Mouse (Mus musculus) gastrocnemius, postnatal 4 days (tissue): ENCODE measurements around the gene Agtrap. TPM values are rescaled to one million over a fixed set of nuclear protein-coding genes. Genes with fewer than 3 reads are reported as not detected.
A peak's percentile ranks its signal among the peaks of the same experiment; 100 is the strongest.

Experiments used
- DNase-seq, 2 experiments: peaks; one replicate each; pipeline ENCODE4 v3.0.0; 2021 to 2022; ENCODE audit warnings: low spot score in 2 of 2, mixed read lengths in 2 of 2
- total RNA-seq, 2 experiments: library from RNA; stranded (reverse); gene quantifications; 2 replicates each; pipeline ENCODE4 v1.2.3; 2021

The Agtrap gene
- total RNA-seq, 2 experiments from 2014 or later = 20.5 to 22.7 TPM

DNA sequence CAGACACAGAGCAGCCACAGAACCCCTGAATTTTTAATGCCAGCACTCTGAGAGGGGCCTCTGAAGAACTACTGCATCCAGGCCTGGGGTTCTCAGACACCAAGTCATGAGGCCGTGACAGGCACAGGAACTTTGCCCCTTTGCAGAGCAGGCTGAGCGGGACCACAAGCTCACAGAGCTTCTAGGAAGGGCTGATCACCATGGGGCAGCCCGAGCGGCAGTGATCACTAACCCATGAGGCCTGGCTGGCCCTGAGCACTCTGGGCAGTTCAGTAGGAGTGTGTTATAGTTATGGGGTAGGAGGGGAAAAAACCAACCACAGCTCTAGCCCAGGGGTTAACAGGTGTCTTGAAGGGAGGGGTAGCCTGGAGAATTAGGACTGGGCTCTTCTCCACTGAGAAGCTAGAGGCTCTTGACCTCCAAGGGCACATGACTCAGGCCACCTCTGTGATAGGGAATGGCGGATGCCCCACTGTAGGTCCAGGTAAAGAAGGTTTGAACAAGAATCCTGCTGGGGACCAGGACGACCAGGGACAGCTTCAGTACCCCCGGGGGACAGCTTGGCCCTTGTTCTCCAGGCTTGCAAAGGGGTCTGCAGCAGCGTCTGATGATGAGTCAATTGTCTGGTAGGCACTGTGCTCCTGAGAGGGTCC is 7.8 kb downstream of the Agtrap start:
- DNase-seq = no peak

DNA sequence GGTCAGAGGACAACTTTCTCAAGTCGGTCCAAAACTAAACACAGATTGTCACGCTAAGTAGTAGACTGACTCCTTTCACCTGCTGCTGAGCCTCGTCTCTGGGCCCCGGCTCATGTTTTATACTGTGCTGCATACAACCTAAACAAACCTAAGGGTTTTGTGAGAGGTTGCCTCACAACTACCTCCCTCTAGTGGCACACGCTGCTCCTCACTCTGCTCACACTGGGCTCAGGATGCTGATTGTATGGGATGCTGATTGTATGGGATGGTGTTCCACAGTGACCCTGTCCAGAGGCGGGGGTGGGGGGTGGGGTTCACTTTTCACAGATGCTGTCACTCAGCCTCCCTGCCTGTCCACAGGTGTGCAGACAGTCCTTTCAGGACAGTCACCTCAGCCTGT is 8.6 kb downstream of the Agtrap start:
- no peak for DNase-seq

DNA sequence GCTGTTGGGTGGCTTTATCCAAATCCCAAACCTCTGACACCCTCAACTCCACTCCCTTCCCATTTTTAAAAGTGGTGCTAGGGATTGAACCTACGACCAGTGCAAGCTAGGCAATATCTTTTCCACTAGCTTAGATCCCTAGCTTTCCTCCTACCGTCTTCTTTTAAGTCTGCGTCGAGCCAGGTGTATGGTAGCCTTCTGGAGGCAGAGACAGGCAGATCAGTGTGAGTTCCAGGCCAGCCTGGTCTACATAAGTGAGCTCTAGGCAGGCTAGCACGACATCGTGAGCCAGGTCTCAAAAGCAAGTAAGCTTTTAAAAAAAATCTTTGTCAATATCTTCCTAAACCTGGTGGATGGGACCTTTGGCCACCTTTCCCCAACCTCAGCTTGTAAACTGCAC is 11.9 kb downstream of the Agtrap start:
- no peak for DNase-seq

DNA sequence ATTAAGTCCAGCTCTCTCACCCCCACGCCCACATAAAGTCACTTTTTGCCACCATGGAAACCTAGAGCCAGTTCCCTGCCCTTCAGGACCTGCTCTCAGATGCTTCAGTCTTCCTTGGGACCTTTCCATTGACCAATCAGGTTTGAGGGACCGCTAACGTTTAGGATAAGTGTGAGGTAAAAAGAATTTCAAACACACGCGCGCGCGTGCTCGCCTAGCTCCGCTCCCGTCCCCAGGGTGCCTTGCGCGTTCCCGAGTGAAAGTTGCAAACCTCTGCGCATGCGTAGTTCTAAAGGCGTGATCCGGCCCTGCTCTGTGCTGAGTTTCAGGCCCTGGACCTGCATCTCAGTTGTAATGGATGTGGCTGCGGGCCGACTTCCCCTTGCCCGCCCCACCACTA is 12.6 kb downstream of the Agtrap start:
- peak in 1 of 2 experiments; percentile 73 for DNase-seq

DNA sequence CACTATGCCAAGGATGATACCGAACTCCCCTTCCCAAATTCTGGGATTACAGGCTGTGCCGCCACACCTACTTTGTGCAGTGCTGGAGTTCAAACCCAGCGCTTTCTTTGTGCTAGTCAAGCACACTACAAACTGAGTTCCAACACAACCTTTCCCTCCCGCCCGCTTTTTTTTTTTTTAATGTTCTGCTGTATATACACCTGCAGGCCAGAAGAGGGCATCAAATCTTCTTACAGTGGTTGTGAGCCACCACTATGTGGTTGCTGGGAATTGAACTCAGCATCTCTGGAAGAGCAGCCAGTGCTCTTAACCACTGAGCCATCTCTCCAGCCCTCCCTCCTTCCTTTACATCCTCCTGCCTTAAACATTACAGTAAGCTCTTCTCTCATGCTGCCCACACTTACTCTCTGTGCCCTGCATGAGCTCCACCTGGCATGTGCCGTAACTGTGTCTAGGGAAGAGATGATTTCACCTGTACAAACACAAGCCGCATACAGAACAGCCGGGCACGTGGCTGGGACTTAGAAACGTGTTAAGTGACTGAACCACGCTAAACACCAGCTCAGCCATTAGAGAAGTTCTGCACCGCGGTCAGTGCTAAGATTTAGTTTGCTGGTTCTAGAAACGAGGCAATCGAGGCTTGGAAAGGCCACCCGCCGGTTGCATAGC is 13.2 kb downstream of the Agtrap start:
- DNase-seq = no peak

DNA sequence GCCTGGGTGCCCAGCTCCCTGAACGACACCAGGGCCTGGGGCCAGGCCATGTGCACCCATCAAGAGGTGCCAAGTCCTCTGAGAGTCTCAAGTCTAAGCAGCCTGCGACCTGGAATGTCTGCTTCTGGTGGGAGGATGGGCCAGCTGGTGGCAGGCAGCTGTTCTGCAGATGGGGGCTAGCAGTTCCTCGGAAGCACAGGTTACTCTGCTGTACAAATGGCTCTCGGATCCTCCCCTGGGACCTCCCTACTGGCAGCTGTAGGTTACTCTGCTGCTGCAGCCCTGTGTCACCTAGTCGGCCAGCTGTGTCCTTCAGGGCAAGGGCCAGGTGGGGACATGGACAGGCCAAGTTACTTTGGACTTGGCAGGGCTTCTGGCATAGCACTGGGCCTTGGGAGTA is 16.3 kb downstream of the Agtrap start:
- DNase-seq = no peak

DNA sequence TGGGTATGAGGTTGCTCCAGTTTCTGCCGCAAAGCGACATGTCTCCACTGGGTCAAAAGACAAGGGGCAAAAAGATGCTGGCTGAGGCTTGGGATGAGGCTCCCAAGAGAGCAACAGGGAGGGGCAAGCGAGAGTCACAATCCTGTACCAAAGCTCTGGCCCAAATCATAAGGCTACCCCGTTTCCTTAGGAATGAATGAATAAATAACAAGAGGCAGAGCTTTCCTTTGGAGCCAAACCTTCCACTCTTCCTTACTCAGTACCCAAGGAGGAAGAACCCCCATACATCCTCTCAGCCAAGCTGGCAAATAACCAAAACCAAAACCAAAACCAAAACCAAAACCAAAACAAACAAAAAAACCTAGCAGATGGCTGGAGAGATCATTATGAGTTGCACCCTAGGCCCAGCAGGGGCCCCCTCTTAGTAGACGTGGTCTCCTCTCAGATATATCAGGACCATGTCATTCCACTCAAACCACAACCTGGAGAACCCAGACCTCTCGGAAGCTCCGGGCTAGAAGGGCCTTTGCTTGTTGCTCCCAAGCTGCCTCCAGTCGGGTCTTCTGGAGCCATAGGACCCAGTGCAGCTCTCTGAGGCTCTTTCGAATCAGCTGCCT is 18.1 kb downstream of the Agtrap start:
- no peak for DNase-seq

DNA sequence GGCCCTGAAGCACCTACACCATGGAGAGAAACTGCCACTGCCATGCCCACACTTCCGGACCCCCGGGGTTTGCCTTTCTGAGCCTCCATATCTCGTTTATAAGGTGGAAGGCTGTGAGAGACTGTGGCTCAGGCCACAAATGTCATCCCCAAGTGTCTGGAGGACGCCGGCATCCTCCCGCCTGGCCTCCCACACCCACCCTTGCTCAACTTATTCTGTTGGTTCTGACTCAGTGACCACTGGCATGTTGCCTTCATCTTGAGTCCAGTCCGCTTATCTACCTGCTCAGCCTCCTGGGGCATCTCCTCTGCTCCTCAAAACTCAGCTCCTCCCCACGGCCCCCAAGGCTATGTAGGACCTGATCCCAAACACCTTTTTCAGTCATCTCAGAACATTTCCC is 20.5 kb downstream of the Agtrap start:
- no peak for DNase-seq

DNA sequence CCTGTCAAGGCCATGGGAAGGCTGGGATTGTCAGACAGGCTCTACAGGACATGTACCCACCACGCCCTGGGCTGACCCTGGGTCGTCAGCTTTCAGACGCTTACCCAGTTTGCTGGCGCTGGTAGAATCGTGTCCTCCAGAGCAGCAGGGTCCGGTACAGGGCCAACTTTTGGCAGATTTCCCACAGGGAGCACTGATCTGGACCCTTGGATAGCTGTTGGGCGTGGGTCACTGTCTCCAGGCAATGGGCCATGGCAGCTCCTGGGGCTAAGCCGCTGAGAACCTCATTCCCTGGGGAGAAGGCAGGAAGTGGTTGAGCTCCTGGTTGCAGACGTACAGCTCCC is 21.5 kb downstream of the Agtrap start:
- no peak for DNase-seq

DNA sequence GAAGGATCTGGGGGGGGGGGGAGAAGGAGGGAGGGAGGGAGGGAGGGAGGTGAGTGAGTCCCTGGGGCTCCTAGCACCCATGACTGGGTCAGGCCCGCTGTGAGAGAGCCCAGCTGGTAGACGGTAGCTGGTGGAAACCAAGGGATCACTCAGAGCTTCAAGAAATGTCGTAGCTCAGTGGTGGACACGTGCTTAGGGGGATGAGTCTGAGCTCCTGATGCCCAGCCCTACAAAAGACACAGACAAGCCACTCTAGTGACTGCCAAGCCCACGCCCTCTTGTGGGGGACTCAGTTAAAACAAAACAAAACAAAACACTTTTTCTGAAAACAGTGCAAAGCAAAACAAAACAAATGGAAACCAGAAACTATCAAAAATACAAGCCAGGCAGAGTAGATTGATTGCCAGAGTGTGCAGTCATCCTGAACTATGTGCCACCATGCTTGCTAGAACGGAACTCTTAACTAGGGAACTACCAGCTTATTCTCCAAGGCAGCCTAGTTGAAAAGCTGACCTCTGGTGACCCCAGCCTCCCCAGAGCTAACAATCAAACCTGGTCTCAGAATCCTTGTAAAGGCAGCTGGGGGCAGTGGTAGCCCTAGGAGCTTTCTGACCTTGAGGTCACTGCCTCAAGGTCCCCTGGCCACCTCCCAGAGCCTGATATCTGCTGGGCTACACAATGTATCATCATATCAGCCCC is 22.0 kb downstream of the Agtrap start:
- no peak for DNase-seq

DNA sequence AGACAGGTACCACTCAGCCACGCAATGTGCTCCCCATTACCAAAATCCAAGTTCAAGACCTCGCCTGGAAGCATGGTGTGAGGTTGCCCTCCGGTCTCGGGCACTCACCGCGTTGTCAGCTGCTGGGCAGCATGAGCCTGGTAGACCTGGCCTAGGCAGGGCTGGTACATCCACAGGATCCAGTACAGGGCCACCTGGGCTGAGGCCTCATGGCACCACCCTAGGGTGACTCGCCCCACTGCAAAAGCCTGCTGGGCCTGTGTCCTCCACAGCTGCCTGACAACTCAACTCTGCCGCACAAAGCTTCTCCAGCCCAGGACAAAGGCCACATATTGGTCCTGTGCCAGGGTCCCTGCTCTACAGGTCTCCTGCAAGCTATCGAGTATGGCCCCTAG is 26.7 kb downstream of the Agtrap start:
- DNase-seq = no peak

DNA sequence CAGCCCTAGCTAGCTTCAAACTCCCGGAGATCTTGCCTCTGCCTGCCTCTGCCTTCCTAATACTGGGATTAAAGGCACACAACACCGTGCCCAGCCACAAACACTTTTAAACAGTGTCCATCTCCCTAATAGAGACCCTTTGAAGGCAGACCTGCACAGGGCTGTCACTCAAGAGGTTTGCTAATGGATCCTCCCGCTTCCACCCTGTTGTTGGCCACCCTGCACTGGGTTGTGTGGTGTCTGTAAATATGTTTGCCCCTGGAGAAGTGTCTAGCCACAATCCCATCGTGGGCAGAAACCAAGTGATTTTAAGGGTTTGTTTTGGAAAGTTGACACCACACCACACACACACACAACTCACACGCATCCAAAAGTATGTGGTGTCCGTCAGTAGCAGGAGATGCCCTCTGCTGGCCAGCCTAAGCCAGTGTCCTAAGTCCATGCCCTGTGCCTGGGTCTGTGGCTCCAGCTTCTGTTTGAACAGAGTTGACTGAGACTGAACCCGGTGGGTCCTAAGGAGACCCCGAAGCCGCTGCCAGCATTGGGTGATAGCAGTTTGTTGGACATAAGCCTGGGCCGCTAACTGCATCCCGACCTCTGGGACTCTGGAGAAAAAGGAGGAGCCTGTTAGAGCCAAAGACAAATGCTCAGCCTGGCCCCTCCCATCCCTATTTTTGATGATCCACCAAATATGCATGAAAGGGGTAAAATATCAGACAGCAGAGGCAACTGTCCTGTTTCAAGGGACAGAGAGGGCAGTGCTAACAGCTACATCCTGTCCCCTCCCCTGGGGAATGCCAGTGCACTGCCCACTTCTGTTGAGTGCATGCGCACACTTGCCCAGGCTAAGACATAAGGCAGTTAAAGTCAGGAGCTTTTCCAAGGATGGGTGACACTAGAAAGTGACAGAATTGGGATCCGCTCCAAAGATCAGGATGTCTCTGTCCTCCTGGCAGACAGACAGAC is 27.4 kb downstream of the Agtrap start:
- DNase-seq = peak in 1 of 2 experiments; percentile 55

DNA sequence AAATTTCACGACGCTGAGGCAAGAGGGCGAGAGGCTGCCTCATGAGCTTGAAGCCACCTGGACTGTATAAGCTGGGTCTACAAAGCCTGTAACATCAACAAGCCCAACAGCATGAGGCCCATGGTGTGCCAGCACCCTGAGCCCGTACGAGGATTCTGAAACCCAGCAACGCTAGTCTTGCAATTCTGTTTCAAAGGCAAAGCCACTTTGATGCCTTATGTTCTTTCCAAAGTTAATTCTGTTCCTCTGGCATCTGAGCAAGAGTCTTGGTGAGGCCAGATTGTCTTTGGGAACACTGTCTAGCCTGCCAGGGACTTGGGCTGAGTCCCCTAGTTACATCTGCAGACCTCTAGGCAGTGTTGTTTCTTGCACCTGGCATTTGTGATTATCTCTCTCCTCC is 28.8 kb downstream of the Agtrap start:
- no peak for DNase-seq

DNA sequence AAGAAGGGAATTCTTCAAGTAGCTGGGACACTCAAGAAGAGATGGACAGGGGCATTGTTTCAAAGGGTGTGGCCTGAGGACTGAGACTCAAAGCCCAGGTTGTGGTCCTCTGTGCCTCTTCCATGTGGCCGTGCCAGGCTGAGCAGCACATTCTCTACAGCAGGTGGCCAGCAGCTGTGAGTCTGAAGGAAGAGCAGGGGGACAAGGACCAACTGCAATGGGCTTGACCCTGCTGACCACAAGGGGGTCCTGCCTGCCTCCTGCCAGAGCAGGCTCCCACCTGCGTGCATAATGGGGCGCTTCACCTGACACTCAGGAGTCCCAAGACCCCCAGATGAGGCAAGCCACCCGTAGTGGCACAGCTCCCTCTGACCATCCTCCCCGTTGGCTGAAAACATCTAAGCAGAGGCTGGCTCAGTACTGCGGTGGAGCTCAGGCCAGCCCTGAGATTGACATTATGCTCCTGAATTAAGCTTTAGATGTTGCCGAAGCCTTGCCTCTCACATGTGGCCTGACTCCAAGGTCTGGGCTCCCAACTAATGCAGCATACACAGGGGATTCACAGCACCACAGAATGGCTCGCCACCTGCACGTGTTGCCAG is 29.5 kb downstream of the Agtrap start:
- DNase-seq = no peak

DNA sequence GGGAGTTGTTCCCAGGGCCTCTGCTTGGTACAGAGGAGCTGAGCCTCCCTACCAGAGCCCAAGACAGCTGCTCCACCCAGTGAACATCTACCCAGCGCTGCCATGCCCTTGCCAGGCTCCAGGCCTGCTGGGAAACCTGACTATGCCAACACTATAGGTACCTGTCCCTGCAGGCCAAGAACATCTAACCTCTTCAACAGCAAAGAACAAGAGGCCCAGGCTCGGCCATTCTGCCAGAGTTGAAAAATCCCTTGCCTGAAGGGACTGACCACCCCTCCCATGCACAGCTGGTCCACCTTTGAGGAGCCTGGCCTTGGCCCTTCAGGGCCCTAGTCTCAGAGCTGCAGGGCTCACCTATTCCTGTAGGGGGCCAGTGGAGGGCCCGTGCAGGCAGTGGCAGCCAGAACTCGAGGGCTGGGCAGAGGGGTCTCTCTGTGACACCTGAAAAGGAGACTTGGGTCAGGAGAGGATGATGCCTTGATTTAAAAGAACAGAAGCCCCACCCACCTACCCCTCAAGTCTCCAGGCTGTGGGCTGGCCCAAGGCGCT is 30.1 kb downstream of the Agtrap start:
- DNase-seq = no peak

DNA sequence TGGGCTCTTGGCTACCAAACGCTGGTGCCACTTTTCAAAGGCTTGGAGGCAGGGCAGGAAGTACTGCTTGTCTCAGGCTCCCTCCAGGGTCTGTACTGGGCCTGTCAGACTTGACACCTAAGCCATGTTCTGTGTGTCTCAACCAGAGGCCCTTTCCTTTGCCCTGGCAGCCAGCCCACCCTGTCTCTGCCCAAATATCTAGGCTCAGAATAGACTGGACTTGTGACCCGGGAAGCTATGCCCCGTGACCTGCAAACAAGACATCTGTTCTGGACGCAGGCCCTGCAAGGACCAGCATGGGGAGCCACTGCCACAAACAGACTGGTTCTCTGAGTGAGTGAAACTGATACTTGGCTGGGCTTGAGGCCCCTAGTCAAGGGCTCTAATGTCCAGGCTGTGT is 31.0 kb downstream of the Agtrap start:
- DNase-seq = peak in 1 of 2 experiments; percentile 70

DNA sequence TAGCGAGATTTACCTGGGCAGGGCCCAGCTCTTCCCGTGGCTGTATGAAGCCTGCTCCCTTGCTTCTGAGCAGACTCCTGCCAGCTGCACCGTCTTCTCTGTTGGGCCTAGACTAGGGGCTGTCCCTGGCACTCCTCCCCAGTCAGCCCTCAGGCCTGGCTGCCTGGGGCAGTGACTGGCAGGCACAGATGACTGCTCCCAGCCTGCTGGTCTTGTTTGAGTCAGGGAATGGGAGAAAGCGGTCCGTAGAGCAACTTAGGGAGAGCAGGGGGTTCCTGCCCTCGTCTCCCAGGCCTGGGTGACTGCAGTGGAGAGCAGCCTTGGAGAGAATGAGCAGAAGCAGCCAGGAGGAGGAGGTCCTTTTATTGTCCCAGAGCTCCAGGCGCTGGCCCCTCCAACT is 31.6 kb downstream of the Agtrap start:
- DNase-seq = peak in 1 of 2 experiments; percentile 48

DNA sequence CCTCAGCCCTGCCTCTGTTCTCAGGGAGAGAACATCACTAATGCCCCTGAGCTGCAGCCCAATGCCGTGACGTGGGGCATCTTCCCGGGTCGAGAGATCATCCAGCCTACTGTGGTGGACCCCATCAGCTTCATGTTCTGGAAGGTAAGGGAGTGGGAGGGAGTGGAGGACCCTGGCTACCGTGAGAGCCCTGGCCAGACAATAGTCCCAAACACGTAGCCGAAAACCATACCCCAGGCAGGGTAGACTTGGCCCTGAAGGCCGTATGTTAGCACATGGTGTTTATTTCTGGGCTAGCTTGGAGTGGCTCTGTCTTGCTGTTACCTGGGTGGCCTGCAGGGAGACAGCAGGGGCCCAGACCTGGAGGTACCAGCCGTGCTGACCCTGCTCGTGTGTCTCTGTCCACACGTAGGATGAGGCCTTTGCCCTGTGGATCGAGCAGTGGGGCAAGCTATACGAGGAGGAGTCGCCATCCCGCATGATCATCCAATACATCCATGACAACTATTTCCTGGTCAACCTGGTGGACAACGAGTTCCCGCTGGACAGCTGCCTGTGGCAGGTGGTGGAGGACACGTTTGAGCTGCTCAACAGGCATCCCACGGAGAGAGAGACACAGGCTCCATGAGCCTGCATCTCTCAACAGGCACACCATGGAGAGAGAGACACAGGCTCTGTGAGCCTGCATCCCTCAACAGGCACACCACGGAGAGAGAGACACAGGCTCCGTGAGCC is 32.7 kb downstream of the Agtrap start:
- peak in 1 of 2 experiments; percentile 8 for DNase-seq

DNA sequence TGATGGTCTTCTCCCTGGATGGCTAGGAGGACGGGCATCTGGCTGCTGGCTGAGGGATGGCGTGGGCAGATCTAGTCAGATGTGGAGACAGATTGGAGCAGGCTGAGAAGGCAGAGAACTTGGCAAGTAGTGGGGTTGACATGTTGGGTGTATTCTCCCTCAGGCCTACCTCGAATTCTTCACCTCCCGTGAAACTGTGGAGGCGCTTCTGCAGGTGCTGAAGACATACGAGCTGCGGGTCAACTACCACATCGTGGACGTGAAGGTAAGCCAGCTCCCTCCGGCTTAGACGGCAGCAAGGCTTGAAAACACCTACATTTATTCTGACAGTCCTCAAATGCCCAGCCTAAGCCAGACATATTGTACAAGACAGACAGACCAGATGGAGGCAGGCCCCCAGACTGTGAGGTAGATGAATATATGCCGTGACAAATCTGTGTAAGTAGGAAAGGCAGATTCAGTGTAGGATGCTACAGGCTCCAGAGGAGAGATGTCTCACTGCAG is 34.4 kb downstream of the Agtrap start:
- DNase-seq = no peak
